Mouse (Mus musculus): ENCODE results near the gene Hist1h4n. TPM values are rescaled to one million over a fixed set of nuclear protein-coding genes. Genes with fewer than 3 reads are reported as not detected.
A peak's percentile ranks its signal among the peaks of the same experiment; 100 is the strongest.
"Not testable (repeated sequence)": the region's sequence is repeated elsewhere in the genome, so short reads cannot be mapped to it uniquely, and the experiment has no call there.

Gene Hist1h4n
- polyA plus RNA-seq, 1 experiment from 2014 or later, result 14.6 TPM

- H3K27ac ChIP-seq (ENCODE audit: low read depth, low read length), result no peak overlapping the region
- H3K9ac ChIP-seq (ENCODE audit: low read depth, low read length), result no peak overlapping the region
- H3K4me2 ChIP-seq, result peak overlapping the region; percentile 37
- peaks cover 4% of the 10 kb centered on the region; the same call in 1 of the 2 replicates for H3K4me1 ChIP-seq (replicated peaks; ENCODE audit: control insufficient read depth, insufficient read depth, low read length)
- DNase-seq (ENCODE audit: low spot score), result peak; percentile 51
- peak overlapping the region; percentile 12; the same call in 1 of the 2 replicates for H3K4me3 ChIP-seq (ENCODE audit: low read depth, low read length)
- WGBS, result 13% methylated on average over 8 of the region's 8 CpGs
- peak; percentile 84 for ATAC-seq (replicated peaks; ENCODE audit: low FRiP score)
- no peaks in the 10 kb centered on the region for H3K36me3 ChIP-seq (ENCODE audit: control insufficient read depth, insufficient read depth, low read length)
- H3K9me3 ChIP-seq (ENCODE audit: control insufficient read depth, low read length), result no peaks in the 10 kb centered on the region
- H3K27me3 ChIP-seq (replicated peaks; ENCODE audit: control insufficient read depth, insufficient read depth, low read length), result no peaks in the 10 kb centered on the region
Measured at GRCm38 (mm10) chr13:21847883-21848282, 15.9 kb upstream of the Hist1h4n start.

DNA sequence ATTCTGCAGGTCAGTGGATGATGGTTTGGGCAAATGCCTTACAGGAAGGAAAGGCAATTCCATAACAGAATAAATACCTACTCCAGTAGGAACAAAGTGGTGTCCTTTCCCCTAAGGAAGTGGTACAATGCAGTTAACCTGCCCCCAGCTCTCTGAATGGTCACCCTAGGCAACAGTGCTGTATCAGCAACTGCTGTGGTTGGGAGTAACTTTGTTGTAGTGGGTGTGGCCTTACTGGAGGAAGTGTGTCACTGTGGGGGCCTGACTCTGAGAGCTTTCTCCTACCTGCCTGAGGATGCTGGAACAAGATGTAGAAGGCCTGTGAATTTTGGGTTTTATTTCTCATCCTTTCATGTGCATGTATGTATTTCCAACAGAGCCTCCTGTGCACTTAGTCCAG is 14.4 kb upstream of the Hist1h4n start:
- not testable (repeated sequence) for H3K27ac ChIP-seq (ENCODE audit: low read depth, low read length); H3K4me1 ChIP-seq (replicated peaks; ENCODE audit: control insufficient read depth, insufficient read depth, low read length)
- peak; percentile 69 for ATAC-seq (replicated peaks; ENCODE audit: low FRiP score)

DNA sequence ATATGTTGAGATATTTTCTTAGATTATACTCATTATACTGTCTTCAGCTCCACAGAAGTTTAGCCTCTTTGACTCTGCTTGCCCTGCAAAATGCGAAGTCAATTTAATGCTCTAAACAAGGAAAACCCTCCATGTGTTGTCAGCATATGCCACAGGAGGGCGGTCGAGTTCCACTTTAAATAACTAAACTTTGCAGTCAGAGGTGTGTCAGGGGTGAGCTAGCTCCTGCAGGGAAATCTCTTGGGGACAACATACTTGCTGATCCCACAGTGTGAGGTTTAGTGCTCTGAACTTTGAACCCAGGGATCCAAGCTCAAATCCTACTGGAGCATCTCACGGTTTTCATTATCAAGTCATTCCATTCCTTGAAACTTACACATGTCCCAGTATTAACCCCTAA is 8.5 kb upstream of the Hist1h4n start:
- ATAC-seq (replicated peaks; ENCODE audit: low FRiP score), result peak; percentile 74
- no CpG with 5 or more reads among the region's 4 CpGs for WGBS
- not testable (repeated sequence) for H3K36me3 ChIP-seq (ENCODE audit: control insufficient read depth, insufficient read depth, low read length); H3K4me1 ChIP-seq (replicated peaks; ENCODE audit: control insufficient read depth, insufficient read depth, low read length); H3K27ac ChIP-seq (ENCODE audit: low read depth, low read length); H3K9me3 ChIP-seq (ENCODE audit: control insufficient read depth, low read length); H3K27me3 ChIP-seq (replicated peaks; ENCODE audit: control insufficient read depth, insufficient read depth, low read length); H3K9ac ChIP-seq (ENCODE audit: low read depth, low read length); H3K4me2 ChIP-seq; DNase-seq (ENCODE audit: low spot score); H3K4me3 ChIP-seq (ENCODE audit: low read depth, low read length)

More for the DNA sequence above, 14.4 kb upstream of the Hist1h4n start:
- not testable (repeated sequence) for H3K9ac ChIP-seq (ENCODE audit: low read depth, low read length); H3K4me2 ChIP-seq; DNase-seq (ENCODE audit: low spot score); H3K27me3 ChIP-seq (replicated peaks; ENCODE audit: control insufficient read depth, insufficient read depth, low read length); H3K36me3 ChIP-seq (ENCODE audit: control insufficient read depth, insufficient read depth, low read length); H3K4me3 ChIP-seq (ENCODE audit: low read depth, low read length); H3K9me3 ChIP-seq (ENCODE audit: control insufficient read depth, low read length)

GRCm38 (mm10) chr13:21833461-21833860 is 1.5 kb upstream of the Hist1h4n start, which contains the start of the genes Hist1h2ap and Hist1h2br:
TSS of gene Hist1h2ap (minus strand) at chr13:21833507.
TSS of gene Hist1h2br (plus strand) at chr13:21833743.
- not testable (repeated sequence) for H3K9me3 ChIP-seq (ENCODE audit: control insufficient read depth, low read length); H3K4me1 ChIP-seq (replicated peaks; ENCODE audit: control insufficient read depth, insufficient read depth, low read length); H3K9ac ChIP-seq (ENCODE audit: low read depth, low read length); H3K4me3 ChIP-seq (ENCODE audit: low read depth, low read length); DNase-seq (ENCODE audit: low spot score); H3K4me2 ChIP-seq; H3K27ac ChIP-seq (ENCODE audit: low read depth, low read length); H3K27me3 ChIP-seq (replicated peaks; ENCODE audit: control insufficient read depth, insufficient read depth, low read length); H3K36me3 ChIP-seq (ENCODE audit: control insufficient read depth, insufficient read depth, low read length)
- WGBS, result no CpG with 5 or more reads among the region's 24 CpGs
- ATAC-seq (replicated peaks; ENCODE audit: low FRiP score), result peak; percentile 83

DNA sequence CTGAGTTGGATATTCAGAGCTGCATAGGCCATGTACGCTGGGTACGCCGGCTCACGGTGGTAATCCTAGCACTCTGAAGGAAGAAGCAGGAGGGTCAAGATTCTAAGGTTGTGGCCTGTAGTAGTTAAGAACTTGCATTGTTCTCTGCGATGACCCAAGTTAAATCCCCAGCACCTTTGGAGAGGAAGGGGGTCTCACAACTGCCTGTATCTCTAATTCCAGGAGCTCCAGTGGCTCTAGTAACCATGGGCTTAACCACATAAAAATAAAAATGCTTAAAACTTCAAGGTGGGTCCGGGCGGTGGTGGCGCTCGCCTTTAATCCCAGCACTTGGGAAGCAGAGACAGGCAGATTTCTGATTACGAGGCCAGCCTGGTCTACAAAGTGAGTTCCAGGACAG is 1.7 kb downstream of the Hist1h4n start:
- peak; percentile 34 for DNase-seq (ENCODE audit: low spot score)
- Histone ChIP-seq H3K4me2 (peak overlapping the region; percentile 26), H3K36me3 (ENCODE audit: control insufficient read depth, insufficient read depth, low read length) (no peaks in the 10 kb centered on the region), H3K9ac (ENCODE audit: low read depth, low read length) (no peak overlapping the region), H3K27ac (ENCODE audit: low read depth, low read length) (peak overlapping the region; percentile 57), H3K4me3 (ENCODE audit: low read depth, low read length) (0 out of 2 replicates have a peak overlapping the region, but pooled peaks have one; percentile 14), H3K27me3 (replicated peaks; ENCODE audit: control insufficient read depth, insufficient read depth, low read length) (no peaks in the 10 kb centered on the region), H3K4me1 (replicated peaks; ENCODE audit: control insufficient read depth, insufficient read depth, low read length) (no peaks in the 10 kb centered on the region), H3K9me3 (ENCODE audit: control insufficient read depth, low read length) (no peaks in the 10 kb centered on the region)
- 79% methylated on average over 10 of the region's 10 CpGs for WGBS
- ATAC-seq (replicated peaks; ENCODE audit: low FRiP score), result no peak

GRCm38 (mm10) chr13:21828511-21828910 is 3.5 kb downstream of the Hist1h4n start:
- Histone ChIP-seq H3K4me3 (ENCODE audit: low read depth, low read length) (no peak overlapping the region), H3K36me3 (ENCODE audit: control insufficient read depth, insufficient read depth, low read length) (no peaks in the 10 kb centered on the region), H3K9me3 (ENCODE audit: control insufficient read depth, low read length) (no peaks in the 10 kb centered on the region), H3K27me3 (replicated peaks; ENCODE audit: control insufficient read depth, insufficient read depth, low read length) (no peaks in the 10 kb centered on the region), H3K27ac (ENCODE audit: low read depth, low read length) (no peak overlapping the region), H3K9ac (ENCODE audit: low read depth, low read length) (no peak overlapping the region), H3K4me2 (no peak overlapping the region), H3K4me1 (replicated peaks; ENCODE audit: control insufficient read depth, insufficient read depth, low read length) (no peaks in the 10 kb centered on the region)
- DNase-seq (ENCODE audit: low spot score), result no peak
- 73% methylated on average over 3 of the region's 3 CpGs for WGBS
- ATAC-seq (replicated peaks; ENCODE audit: low FRiP score), result no peak

GRCm38 (mm10) chr13:21820082-21820890 is 11.7 kb downstream of the Hist1h4n start:
- H3K4me1 ChIP-seq (replicated peaks; ENCODE audit: control insufficient read depth, insufficient read depth, low read length); DNase-seq (ENCODE audit: low spot score); H3K27me3 ChIP-seq (replicated peaks; ENCODE audit: control insufficient read depth, insufficient read depth, low read length); H3K36me3 ChIP-seq (ENCODE audit: control insufficient read depth, insufficient read depth, low read length); H3K4me2 ChIP-seq; H3K9me3 ChIP-seq (ENCODE audit: control insufficient read depth, low read length); H3K9ac ChIP-seq (ENCODE audit: low read depth, low read length); H3K27ac ChIP-seq (ENCODE audit: low read depth, low read length); H3K4me3 ChIP-seq (ENCODE audit: low read depth, low read length): not testable (repeated sequence)
- WGBS, result 79% methylated on average over 6 of the region's 16 CpGs
- peak; percentile 49 for ATAC-seq (replicated peaks; ENCODE audit: low FRiP score)

- H3K4me3 ChIP-seq (ENCODE audit: low read depth, low read length); H3K9ac ChIP-seq (ENCODE audit: low read depth, low read length); H3K27me3 ChIP-seq (replicated peaks; ENCODE audit: control insufficient read depth, insufficient read depth, low read length); H3K36me3 ChIP-seq (ENCODE audit: control insufficient read depth, insufficient read depth, low read length); H3K4me1 ChIP-seq (replicated peaks; ENCODE audit: control insufficient read depth, insufficient read depth, low read length); H3K9me3 ChIP-seq (ENCODE audit: control insufficient read depth, low read length); DNase-seq (ENCODE audit: low spot score): not testable (repeated sequence)
- Histone ChIP-seq H3K4me2 (peak overlapping the region; percentile 38; the same call in 1 of the 2 replicates), H3K27ac (ENCODE audit: low read depth, low read length) (peak overlapping the region; percentile 74)
- under 1% methylated on average over 12 of the region's 14 CpGs for WGBS
- peak; percentile 70 for ATAC-seq (replicated peaks; ENCODE audit: low FRiP score)
Measured at GRCm38 (mm10) chr13:21812092-21812491, 19.9 kb downstream of the Hist1h4n start.

DNA sequence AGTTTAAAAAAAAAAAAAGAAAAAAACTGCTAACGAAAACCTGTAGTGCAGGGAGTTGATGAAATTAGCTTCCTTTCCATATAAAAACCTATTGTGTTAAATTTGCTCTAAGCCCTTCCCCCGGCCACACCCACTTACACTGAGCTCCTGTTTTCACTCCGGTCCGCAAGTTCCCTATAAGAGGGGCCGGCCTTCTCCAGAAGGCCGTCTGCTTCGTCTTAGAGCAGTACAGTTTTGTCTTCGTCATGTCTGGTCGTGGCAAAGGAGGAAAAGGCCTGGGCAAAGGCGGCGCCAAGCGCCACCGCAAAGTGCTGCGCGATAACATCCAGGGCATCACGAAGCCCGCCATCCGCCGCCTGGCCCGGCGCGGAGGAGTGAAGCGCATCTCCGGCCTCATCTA is 20.5 kb downstream of the Hist1h4n start, which contains the start of gene Hist1h4m:
TSS of gene Hist1h4m (plus strand) at position 208 of the 400 bp plus-strand sequence.
- WGBS, result no CpG with 5 or more reads among the region's 24 CpGs
- H3K36me3 ChIP-seq (ENCODE audit: control insufficient read depth, insufficient read depth, low read length), result not testable (repeated sequence)
- peak within 1 kb of the TSS; percentile 74 for H3K27ac ChIP-seq (ENCODE audit: low read depth, low read length)

More for the DNA sequence above, 20.5 kb downstream of the Hist1h4n start, which contains the start of gene Hist1h4m:
- not testable (repeated sequence) for DNase-seq (ENCODE audit: low spot score); H3K4me1 ChIP-seq (replicated peaks; ENCODE audit: control insufficient read depth, insufficient read depth, low read length); H3K9me3 ChIP-seq (ENCODE audit: control insufficient read depth, low read length); H3K4me3 ChIP-seq (ENCODE audit: low read depth, low read length); H3K27me3 ChIP-seq (replicated peaks; ENCODE audit: control insufficient read depth, insufficient read depth, low read length); H3K9ac ChIP-seq (ENCODE audit: low read depth, low read length)
- ATAC-seq (replicated peaks; ENCODE audit: low FRiP score), result peak; percentile 56
- H3K4me2 ChIP-seq, result peak within 1 kb of the TSS; percentile 38; the same call in 1 of the 2 replicates
